Mouse (Mus musculus) liver, adult 2 months (tissue): ENCODE measurements at regions not wholly inside any gene's neighbourhood (a gene's known extent, or its start where the extent isn't known, plus 50 kb on each side); places are given as distances from the start of the nearest gene placed in this dataset.

ENCODE experiments used
- CTCF ChIP-seq: fragments of 200-500 bp; IDR thresholded peaks from 2 replicates; pipeline ENCODE4 v1.5.1; 2011; ENCODE audit warnings: low read depth, low read length, control low read depth
- POLR2A ChIP-seq: fragments of 200-500 bp; IDR thresholded peaks from 2 replicates; pipeline ENCODE4 v1.6.1; 2011; ENCODE audit warnings: low read length, control low read depth; ENCODE audit not compliant: insufficient read depth; ENCODE audit errors: extremely low read depth

GRCm38 (mm10) chr10:126373906-126374305, 407.9 kb downstream of the Lrig3 start:
- TF ChIP-seq CTCF (no peak), POLR2A (no peak)
